Mouse (Mus musculus) stomach, postnatal 0 days (tissue): ENCODE data around the gene Fcho1. TPM values are rescaled to one million over a fixed set of nuclear protein-coding genes. Genes with fewer than 3 reads are reported as not detected.

Source experiments
- ATAC-seq: fragments of 200-750 bp; cut with Nextera tagmentation; 2 replicates; pipeline ENCODE4 v1.8.0; 2017; ENCODE audit not compliant: low FRiP score, low TSS enrichment
- DNase-seq: peaks from one replicate; pipeline ENCODE4 v3.0.0-alpha.2; 2016; ENCODE audit warnings: low spot score
- H3K27ac ChIP-seq: fragments of 300-500 bp; sonication (generic); replicated peaks from 2 replicates; pipeline ENCODE4 v1.5.1; 2014; ENCODE audit warnings: mild to moderate bottlenecking, control low read depth
- H3K27me3 ChIP-seq: fragments of 300-500 bp; sonication (generic); 2 replicates; pipeline ENCODE4 v1.6.1; 2014; ENCODE audit warnings: low read length; ENCODE audit not compliant: control insufficient read depth, insufficient read depth
- H3K36me3 ChIP-seq: fragments of 300-500 bp; sonication (generic); 2 replicates; pipeline ENCODE4 v1.6.1; 2014; ENCODE audit warnings: low read length, mixed read lengths; ENCODE audit not compliant: control insufficient read depth, insufficient read depth
- H3K4me1 ChIP-seq: fragments of 300-500 bp; sonication (generic); replicated peaks from 2 replicates; pipeline ENCODE4 v1.6.1; 2014; ENCODE audit warnings: antibody characterized with exemption; ENCODE audit not compliant: control insufficient read depth, insufficient read depth
- H3K4me2 ChIP-seq: fragments of 300-500 bp; sonication (generic); replicated peaks from 2 replicates; pipeline ENCODE4 v1.6.1; 2014; ENCODE audit warnings: low read depth, mild to moderate bottlenecking, control low read depth, moderate library complexity
- H3K4me3 ChIP-seq: fragments of 300-500 bp; sonication (generic); 2 replicates; pipeline ENCODE4 v1.5.1; 2014; ENCODE audit warnings: low read depth, low read length, control low read depth
- H3K9ac ChIP-seq: fragments of 300-500 bp; sonication (generic); 2 replicates; pipeline ENCODE4 v1.6.1; 2014; ENCODE audit warnings: mild to moderate bottlenecking, low read length, control low read depth, mixed read lengths
- H3K9me3 ChIP-seq: fragments of 300-500 bp; sonication (generic); 2 replicates; pipeline ENCODE4 v1.6.1; 2016; ENCODE audit warnings: low read length; ENCODE audit not compliant: control insufficient read depth
- CTCF ChIP-seq: IDR thresholded peaks from 2 replicates; pipeline ENCODE4 v1.5.1; 2016; ENCODE audit warnings: antibody characterized with exemption, low read depth, mild to moderate bottlenecking, moderate library complexity
- EP300 ChIP-seq: optimal IDR thresholded peaks from 2 replicates; pipeline ENCODE3; 2016; ENCODE audit warnings: antibody characterized with exemption
- WGBS: fragments of 180-500 bp; shearing (Covaris S2); extraction: QIAGEN DNeasy Blood & Tissue Kit; methylation state at CpG from one replicate; pipeline ENCODE4 v1.1.7; 2014; 5-methylcytosine and 5-hydroxymethylcytosine counted together
- polyA plus RNA-seq: library from polyadenylated mRNA; unstranded; fragments of >200 nt; fragmentation: Nextera tagmentation; extraction: Ambion mirVana; gene quantifications from 2 replicates; pipeline ENCODE4 v1.2.1, GENCODE M21; 2015

Fcho1 gene
- polyA plus RNA-seq, 1 experiment from 2014 or later: 4.8 TPM

- H3K36me3 ChIP-seq: no peaks in the 10 kb centered on the region
- WGBS: 80% methylated on average over 12 of the region's 12 CpGs
- no peak for TF ChIP-seq EP300
- TF ChIP-seq CTCF: no peak
Measured at GRCm38 (mm10) chr8:71682832-71683231, 42.7 kb downstream of the Fcho1 start.

GRCm38 (mm10) chr8:71681369-71681915, 44.1 kb downstream of the Fcho1 start:
- Histone ChIP-seq H3K4me3 (no peak overlapping the region), H3K27ac (no peak overlapping the region), H3K9me3 (no peaks in the 10 kb centered on the region), H3K27me3 (peaks cover 7% of the 10 kb centered on the region; the same call in 1 of the 2 replicates), H3K4me2 (no peak overlapping the region), H3K9ac (no peak overlapping the region), H3K4me1 (peaks cover under 1% of the 10 kb centered on the region; the same call in 1 of the 2 replicates), H3K36me3 (no peaks in the 10 kb centered on the region)
- TF ChIP-seq EP300 (no peak), CTCF (no peak)
- WGBS: 33% methylated on average over 17 of the region's 18 CpGs
- no peak for ATAC-seq
- DNase-seq: no peak

More at GRCm38 (mm10) chr8:71682832-71683231, 42.7 kb downstream of the Fcho1 start:
- peaks cover 10% of the 10 kb centered on the region; the same call in 1 of the 2 replicates for H3K27me3 ChIP-seq
- DNase-seq (no peak), ATAC-seq (no peak)
- no peak overlapping the region for H3K9ac ChIP-seq
- no peak overlapping the region for H3K4me3 ChIP-seq
- H3K4me1 ChIP-seq: peaks cover 2% of the 10 kb centered on the region; the same call in 1 of the 2 replicates
- H3K4me2 ChIP-seq: no peak overlapping the region
- no peaks in the 10 kb centered on the region for H3K9me3 ChIP-seq
- no peak overlapping the region for H3K27ac ChIP-seq

- Histone ChIP-seq H3K27ac (no peak overlapping the region), H3K36me3 (no peaks in the 10 kb centered on the region), H3K4me1 (no peaks in the 10 kb centered on the region), H3K27me3 (peaks cover 4% of the 10 kb centered on the region; the same call in 1 of the 2 replicates), H3K4me3 (no peak overlapping the region), H3K9ac (no peak overlapping the region), H3K4me2 (no peak overlapping the region), H3K9me3 (no peaks in the 10 kb centered on the region)
- TF ChIP-seq CTCF (no peak), EP300 (no peak)
- 45% methylated on average over 21 of the region's 21 CpGs for WGBS
- no peak for ATAC-seq
- no peak for DNase-seq
Measured at GRCm38 (mm10) chr8:71680471-71680870, 45.0 kb downstream of the Fcho1 start.

GRCm38 (mm10) chr8:71679550-71680168, 45.9 kb downstream of the Fcho1 start:
- no peak for DNase-seq

GRCm38 (mm10) chr8:71679116-71679515, 46.4 kb downstream of the Fcho1 start:
- Histone ChIP-seq H3K27me3 (no peaks in the 10 kb centered on the region; the same call in 1 of the 2 replicates), H3K9ac (peak overlapping the region; percentile 38; the same call in 1 of the 2 replicates), H3K4me2 (peak overlapping the region; percentile 52), H3K4me1 (no peaks in the 10 kb centered on the region), H3K9me3 (no peaks in the 10 kb centered on the region), H3K36me3 (no peaks in the 10 kb centered on the region), H3K4me3 (peak overlapping the region; percentile 22), H3K27ac (no peak overlapping the region)
- 45% methylated on average over 16 of the region's 16 CpGs for WGBS
- TF ChIP-seq CTCF (peak; percentile 4; the same call in 1 of the 2 replicates), EP300 (no peak)
- ATAC-seq (no peak), DNase-seq (no peak)

More at GRCm38 (mm10) chr8:71679550-71680168, 45.9 kb downstream of the Fcho1 start:
- no peak overlapping the region for H3K27ac ChIP-seq
- no peak for TF ChIP-seq CTCF
- TF ChIP-seq EP300: no peak
- no peak for ATAC-seq
- H3K36me3 ChIP-seq: no peaks in the 10 kb centered on the region
- H3K9ac ChIP-seq: peak overlapping the region; percentile 38; the same call in 1 of the 2 replicates
- peak overlapping the region; percentile 52 for H3K4me2 ChIP-seq
- peak overlapping the region; percentile 22 for H3K4me3 ChIP-seq
- no peaks in the 10 kb centered on the region for H3K9me3 ChIP-seq
- no peaks in the 10 kb centered on the region; the same call in 1 of the 2 replicates for H3K27me3 ChIP-seq
- 13% methylated on average over 46 of the region's 46 CpGs for WGBS
- H3K4me1 ChIP-seq: no peaks in the 10 kb centered on the region

- TF ChIP-seq EP300: no peak
- no peak for TF ChIP-seq CTCF
- 75% methylated on average over 4 of the region's 4 CpGs for WGBS
- Histone ChIP-seq H3K27me3 (no peaks in the 10 kb centered on the region), H3K36me3 (no peaks in the 10 kb centered on the region), H3K9me3 (no peaks in the 10 kb centered on the region), H3K4me2 (no peak overlapping the region), H3K9ac (no peak overlapping the region), H3K4me1 (no peaks in the 10 kb centered on the region), H3K4me3 (no peak overlapping the region), H3K27ac (no peak overlapping the region)
- DNase-seq (no peak), ATAC-seq (no peak)
Measured at GRCm38 (mm10) chr8:71678216-71678615, 47.3 kb downstream of the Fcho1 start.
